Comparison of ENCODE assay signal across 8 mouse cellular contexts in genomic region chr16:30821911-30822578, GRCm38 (mm10).
DNase-seq lines count a peak whose midpoint lies in the region; ATAC-seq and TF ChIP-seq lines count a peak whose summit lies in the region.

No protein-coding gene starts in this region.

- H3K9ac ChIP-seq in embryonic facial prominence, embryonic 14.5 days (ENCODE audit: low read depth, low read length): 0 out of 2 replicates have a peak overlapping the region, but pooled peaks have one; percentile 35
- H3K9ac ChIP-seq in midbrain, postnatal 0 days (replicated peaks; ENCODE audit: low read length, poor library complexity, severe bottlenecking): no peak overlapping the region

- no peak overlapping the region for H3K4me3 ChIP-seq in embryonic facial prominence, embryonic 14.5 days (ENCODE audit: low read depth, low read length)
- no peak overlapping the region for H3K4me3 ChIP-seq in midbrain, postnatal 0 days (ENCODE audit: low read depth, low read length)

- 63% methylated on average over 13 of the region's 13 CpGs for WGBS in embryonic facial prominence, embryonic 14.5 days
- 74% methylated on average over 13 of the region's 13 CpGs for WGBS in midbrain, postnatal 0 days

- H3K4me1 ChIP-seq in embryonic facial prominence, embryonic 14.5 days (ENCODE audit: control insufficient read depth, insufficient read depth, low read length): peaks cover 18% of the 10 kb centered on the region
- peaks cover 9% of the 10 kb centered on the region for H3K4me1 ChIP-seq in midbrain, postnatal 0 days (ENCODE audit: insufficient read depth, low read length)

- no peaks in the 10 kb centered on the region for H3K9me3 ChIP-seq in embryonic facial prominence, embryonic 14.5 days (ENCODE audit: control insufficient read depth, low read length)
- H3K9me3 ChIP-seq in midbrain, postnatal 0 days (ENCODE audit: low read length): no peaks in the 10 kb centered on the region

- H3K36me3 ChIP-seq in embryonic facial prominence, embryonic 14.5 days (ENCODE audit: control insufficient read depth, insufficient read depth, low read length): no peaks in the 10 kb centered on the region
- no peaks in the 10 kb centered on the region for H3K36me3 ChIP-seq in midbrain, postnatal 0 days (ENCODE audit: insufficient read depth, low read length)

- H3K27me3 ChIP-seq in embryonic facial prominence, embryonic 14.5 days (replicated peaks; ENCODE audit: control insufficient read depth, insufficient read depth, low read length): no peaks in the 10 kb centered on the region
- no peaks in the 10 kb centered on the region for H3K27me3 ChIP-seq in midbrain, postnatal 0 days (ENCODE audit: insufficient read depth, low read length)

- no peak for ATAC-seq in embryonic facial prominence, embryonic 14.5 days (ENCODE audit: low read depth)
- no peak for ATAC-seq in midbrain, postnatal 0 days (ENCODE audit: low FRiP score)

- peak overlapping the region; percentile 48; the same call in 1 of the 2 replicates for H3K4me2 ChIP-seq in embryonic facial prominence, embryonic 14.5 days (ENCODE audit: low read depth, low read length)
- H3K4me2 ChIP-seq in midbrain, postnatal 0 days (ENCODE audit: low read depth, low read length, poor library complexity, severe bottlenecking): no peak overlapping the region

- peak overlapping the region; percentile 74 for H3K27ac ChIP-seq in embryonic facial prominence, embryonic 14.5 days (replicated peaks; ENCODE audit: low read depth, low read length)
- H3K27ac ChIP-seq in midbrain, postnatal 0 days (ENCODE audit: low read depth, low read length): no peak overlapping the region

- TF ChIP-seq CTCF in midbrain, postnatal 0 days (IDR thresholded peaks at IDR 0.05): no peak

- peak; percentile 21 for DNase-seq in testis, postnatal 14 days (ENCODE audit: low spot score)
- no peak for DNase-seq in testis, postnatal 10 days (ENCODE audit: low spot score)
- no peak for DNase-seq in embryonic facial prominence, embryonic 14.5 days (ENCODE audit: low spot score)
- peak; percentile 54 for DNase-seq in kidney, adult 11 months
- DNase-seq in midbrain, postnatal 0 days (ENCODE audit: low spot score): peak; percentile 26
- no peak for DNase-seq in cerebellum, adult 18-20 months
- no peak for DNase-seq in cerebellum, postnatal 4 days (ENCODE audit: low spot score in 2 of 2)
- no peak for DNase-seq in left cerebral cortex, adult 9 months (ENCODE audit: low spot score in 2 of 2)

Comparison
In these comparisons a context has a peak if more than half of its experiments do, and no peak if none do; other contexts are left out.
1. DNase-seq: peak in testis, postnatal 14 days (single experiment), kidney, adult 11 months (single experiment) and midbrain, postnatal 0 days (single experiment); none in testis, postnatal 10 days (single experiment), embryonic facial prominence, embryonic 14.5 days (single experiment), cerebellum, adult 18-20 months (0 of 2), cerebellum, postnatal 4 days (0 of 2) and left cerebral cortex, adult 9 months (0 of 2).